In genomic region chr6:29620840-29621543, GRCm38 (mm10) we compare ENCODE assay signal across 15 mouse cellular contexts. TPM values are rescaled to one million over a fixed set of nuclear protein-coding genes. Genes with fewer than 3 reads are reported as not detected.
DNase-seq lines count a peak whose midpoint lies in the region; ATAC-seq and TF ChIP-seq lines count a peak whose summit lies in the region.
"Had no signal": no experiment of that assay in that cellular context is flagged by ENCODE, and none has a peak within 500 bp of the region (broad histone marks: within the 10 kb centered on the region; RNA-seq: fewer than 3 reads in every experiment).

No protein-coding gene starts in this region.

- no peaks in the 10 kb centered on the region for H3K36me3 ChIP-seq in forebrain, embryonic 14.5 days (ENCODE audit: control insufficient read depth, insufficient read depth, low read length)
- H3K36me3 ChIP-seq in forebrain, embryonic 15.5 days = no peaks in the 10 kb centered on the region
- H3K36me3 ChIP-seq in MEL (ENCODE audit: control insufficient read depth in 1 of 2, insufficient read depth in 2 of 2, low read length in 2 of 2) = peaks cover 0 to 22% of the 10 kb centered on the region in 2 experiments; a peak in 2 of 4 replicates
- no peaks in the 10 kb centered on the region for H3K36me3 ChIP-seq in liver, embryonic 14.5 days (replicated peaks; ENCODE audit: control insufficient read depth, insufficient read depth, low read depth)
- H3K36me3 ChIP-seq in midbrain, embryonic 11.5 days (ENCODE audit: control insufficient read depth, insufficient read depth, low read length) = no peaks in the 10 kb centered on the region
- H3K36me3 ChIP-seq: midbrain, embryonic 13.5 days had no signal

- TF ChIP-seq POLR2A in MEL (IDR thresholded peaks at IDR 0.05; ENCODE audit: control insufficient read depth in 1 of 2, insufficient read depth in 1 of 2, low read depth in 1 of 2, low read length in 2 of 2, poor library complexity in 1 of 2) = no peak

- TF ChIP-seq RAD21 in MEL (IDR thresholded peaks at IDR 0.05; ENCODE audit: low read depth, low read length) = no peak

- no peaks in the 10 kb centered on the region for H3K27me3 ChIP-seq in forebrain, embryonic 14.5 days (replicated peaks; ENCODE audit: control insufficient read depth, insufficient read depth, low read length)
- H3K27me3 ChIP-seq in forebrain, embryonic 15.5 days = peaks cover 3% of the 10 kb centered on the region; the same call in 1 of the 2 replicates
- H3K27me3 ChIP-seq in MEL (ENCODE audit: control insufficient read depth in 1 of 2, insufficient read depth in 2 of 2, low read length in 2 of 2) = peaks cover 1 to 3% of the 10 kb centered on the region in 2 experiments; a peak in 2 of 4 replicates
- H3K27me3 ChIP-seq in liver, embryonic 14.5 days (ENCODE audit: control insufficient read depth, insufficient read depth, low read length) = peaks cover 2% of the 10 kb centered on the region; the same call in 1 of the 2 replicates
- no peaks in the 10 kb centered on the region for H3K27me3 ChIP-seq in midbrain, embryonic 11.5 days (ENCODE audit: control insufficient read depth, insufficient read depth, low read length)
- H3K27me3 ChIP-seq: midbrain, embryonic 13.5 days had no signal

- peak in 1 of 2 experiments; percentile 26; a peak in 2 of 4 replicates for TF ChIP-seq EP300 in MEL (IDR thresholded peaks at IDR 0.05; ENCODE audit: low read depth in 1 of 2, low read length in 2 of 2)
- TF ChIP-seq EP300 in liver, embryonic 14.5 days (IDR thresholded peaks at IDR 0.05; ENCODE audit: low read depth) = no peak

- no peaks in the 10 kb centered on the region for H3K9me3 ChIP-seq in forebrain, embryonic 14.5 days (replicated peaks; ENCODE audit: control insufficient read depth, low read length)
- no peaks in the 10 kb centered on the region for H3K9me3 ChIP-seq in forebrain, embryonic 15.5 days
- no peaks in the 10 kb centered on the region for H3K9me3 ChIP-seq in MEL (replicated peaks; ENCODE audit: insufficient read depth, low read length)
- H3K9me3 ChIP-seq in liver, embryonic 14.5 days (ENCODE audit: control insufficient read depth, low read length) = no peaks in the 10 kb centered on the region
- H3K9me3 ChIP-seq in midbrain, embryonic 11.5 days (ENCODE audit: control insufficient read depth, low read length) = no peaks in the 10 kb centered on the region
- H3K9me3 ChIP-seq: midbrain, embryonic 13.5 days had no signal

- peak; percentile 8 for DNase-seq in forebrain, embryonic 14.5 days (ENCODE audit: low spot score)
- peak; percentile 83 for DNase-seq in MEL (ENCODE audit: low read depth, low spot score)
- no peak for DNase-seq in liver, embryonic 14.5 days (ENCODE audit: low read depth in 3 of 3, low spot score in 3 of 3)
- DNase-seq in lung, postnatal 14 days = peak; percentile 9
- DNase-seq in B cell, adult 2 months = no peak
- no peak for DNase-seq in midbrain, embryonic 11.5 days (ENCODE audit: low spot score, missing footprints)
- DNase-seq: cerebellum, adult 9-11 months; gastrocnemius, postnatal 25 days; heart, postnatal 14 days; right cerebral cortex, postnatal 4 days; thymus, postnatal 4 days had no signal

- H3K9ac ChIP-seq in forebrain, embryonic 14.5 days (ENCODE audit: low read length) = no peak overlapping the region
- H3K9ac ChIP-seq in forebrain, embryonic 15.5 days (replicated peaks) = no peak overlapping the region
- peak overlapping the region; percentile 50 for H3K9ac ChIP-seq in MEL (ENCODE audit: control insufficient read depth, low read depth, low read length, poor library complexity, severe bottlenecking)
- no peak overlapping the region for H3K9ac ChIP-seq in liver, embryonic 14.5 days (replicated peaks)
- no peak overlapping the region for H3K9ac ChIP-seq in midbrain, embryonic 11.5 days (ENCODE audit: low read length)
- H3K9ac ChIP-seq: midbrain, embryonic 13.5 days had no signal

- no peak overlapping the region for H3K4me2 ChIP-seq in forebrain, embryonic 14.5 days (ENCODE audit: low read length)
- H3K4me2 ChIP-seq in forebrain, embryonic 15.5 days (replicated peaks) = no peak overlapping the region
- peak overlapping the region; percentile 18 for H3K4me2 ChIP-seq in liver, embryonic 14.5 days (ENCODE audit: low read depth)
- H3K4me2 ChIP-seq in midbrain, embryonic 11.5 days = no peak overlapping the region
- H3K4me2 ChIP-seq: midbrain, embryonic 13.5 days had no signal

- no peaks in the 10 kb centered on the region for H3K79me2 ChIP-seq in MEL (ENCODE audit: control insufficient read depth, insufficient read depth, low read length, poor library complexity)

- no peak for ATAC-seq in forebrain, embryonic 14.5 days
- ATAC-seq in forebrain, embryonic 15.5 days (replicated peaks) = no peak
- ATAC-seq in liver, embryonic 14.5 days (ENCODE audit: insufficient read depth) = no peak
- ATAC-seq in midbrain, embryonic 11.5 days (ENCODE audit: low FRiP score) = no peak
- no peak for ATAC-seq in erythroid progenitor cell, adult 5-6 weeks (replicated peaks; ENCODE audit: low FRiP score, poor library complexity, severe bottlenecking)
- ATAC-seq: midbrain, embryonic 13.5 days had no signal

- WGBS in forebrain, embryonic 14.5 days = 58% methylated on average over 17 of the region's 17 CpGs
- WGBS in forebrain, embryonic 15.5 days = 61% methylated on average over 17 of the region's 17 CpGs
- WGBS in liver, embryonic 14.5 days (ENCODE audit: insufficient replicate concordance) = 43% methylated on average over 17 of the region's 17 CpGs
- 64% methylated on average over 17 of the region's 17 CpGs for WGBS in midbrain, embryonic 11.5 days

- no peak overlapping the region for H3K27ac ChIP-seq in forebrain, embryonic 14.5 days (ENCODE audit: low read depth, low read length)
- H3K27ac ChIP-seq in forebrain, embryonic 15.5 days (replicated peaks) = no peak overlapping the region
- peak overlapping the region; percentile 62 for H3K27ac ChIP-seq in MEL (ENCODE audit: control insufficient read depth, low read depth, low read length)
- no peak overlapping the region for H3K27ac ChIP-seq in liver, embryonic 14.5 days
- no peak overlapping the region for H3K27ac ChIP-seq in midbrain, embryonic 11.5 days (ENCODE audit: low read depth, low read length)
- H3K27ac ChIP-seq: midbrain, embryonic 13.5 days had no signal

- H3K4me1 ChIP-seq in forebrain, embryonic 14.5 days (ENCODE audit: control insufficient read depth, insufficient read depth, low read length) = no peaks in the 10 kb centered on the region
- H3K4me1 ChIP-seq in forebrain, embryonic 15.5 days = no peaks in the 10 kb centered on the region
- peaks cover 17 to 24% of the 10 kb centered on the region in 2 experiments for H3K4me1 ChIP-seq in MEL (ENCODE audit: control insufficient read depth in 1 of 2, insufficient read depth in 2 of 2, low read length in 2 of 2)
- H3K4me1 ChIP-seq in liver, embryonic 14.5 days (replicated peaks; ENCODE audit: control insufficient read depth in 2 of 2, insufficient read depth in 2 of 2, low read length in 1 of 2) = no peaks in the 10 kb centered on the region
- no peaks in the 10 kb centered on the region for H3K4me1 ChIP-seq in midbrain, embryonic 11.5 days (ENCODE audit: control insufficient read depth, insufficient read depth, low read length)
- H3K4me1 ChIP-seq: midbrain, embryonic 13.5 days had no signal

- no peak overlapping the region for H3K4me3 ChIP-seq in forebrain, embryonic 14.5 days (ENCODE audit: low read depth, low read length)
- no peak overlapping the region for H3K4me3 ChIP-seq in forebrain, embryonic 15.5 days
- H3K4me3 ChIP-seq in MEL (ENCODE audit: control insufficient read depth in 1 of 2, insufficient read depth in 1 of 2, low read depth in 2 of 2, low read length in 2 of 2) = peak overlapping the region; percentile 57 to 72
- H3K4me3 ChIP-seq in liver, embryonic 14.5 days (ENCODE audit: insufficient read depth in 1 of 2, low read depth in 2 of 2, low read length in 2 of 2) = no peak overlapping the region
- no peak overlapping the region for H3K4me3 ChIP-seq in midbrain, embryonic 11.5 days (ENCODE audit: low read depth, low read length)
- H3K4me3 ChIP-seq: erythroblast, embryonic 14.5 days; midbrain, embryonic 13.5 days had no signal

- no peak for TF ChIP-seq CTCF in MEL (IDR thresholded peaks at IDR 0.05 in 2 of 3, conservative IDR thresholded peaks at IDR 0.05 in 1 of 3; ENCODE audit: control insufficient read depth in 1 of 3, insufficient read depth in 1 of 3, low read depth in 2 of 3, low read length in 3 of 3, poor library complexity in 1 of 3, severe bottlenecking in 1 of 3)
- TF ChIP-seq CTCF in liver, embryonic 14.5 days (IDR thresholded peaks at IDR 0.05; ENCODE audit: low read depth) = no peak

TF ChIP-seq in MEL, 35 proteins besides CTCF, POLR2A, EP300 and RAD21 (continues in another document):
- TF ChIP-seq GATA1 (IDR thresholded peaks at IDR 0.05; ENCODE audit: low read depth, low read length) (no peak), MEF2A (IDR thresholded peaks at IDR 0.05; ENCODE audit: extremely low read depth, insufficient replicate concordance, low read depth, low read length, poor library complexity, severe bottlenecking) (no peak), TAL1 (IDR thresholded peaks at IDR 0.05; ENCODE audit: low read length) (no peak), ELF1 (IDR thresholded peaks at IDR 0.05; ENCODE audit: low read depth, low read length) (no peak), ETS1 (IDR thresholded peaks at IDR 0.05; ENCODE audit: low read depth, low read length) (peak; percentile 30), SIN3A (IDR thresholded peaks at IDR 0.05; ENCODE audit: low read length) (peak; percentile 84), TBP (IDR thresholded peaks at IDR 0.05; ENCODE audit: low read depth, low read length) (peak; percentile 39; the same call in 1 of the 2 replicates), HCFC1 (IDR thresholded peaks at IDR 0.05; ENCODE audit: low read depth, low read length) (no peak), POLR2AphosphoS2 (IDR thresholded peaks at IDR 0.05; ENCODE audit: low read length) (no peak), USF2 (IDR thresholded peaks at IDR 0.05; ENCODE audit: borderline replicate concordance in 1 of 2, insufficient read depth in 1 of 2, low read depth in 1 of 2, low read length in 2 of 2) (peak; percentile 65 to 79; a peak in 3 of 4 replicates), ZC3H11A (IDR thresholded peaks at IDR 0.05; ENCODE audit: low read depth, low read length) (no peak)

RNA-seq across cellular contexts. Expression of gene Tnpo3, which starts 11.3 kb away (rescaled TPM):
- 97.5 and 105 TPM in 2 replicates for polyA plus RNA-seq in forebrain, embryonic 14.5 days (2014; fragmentation: Nextera tagmentation; extraction: Ambion mirVana)
- 107 and 111 TPM in 2 replicates for polyA plus RNA-seq in forebrain, embryonic 15.5 days (2015; fragmentation: Nextera tagmentation; extraction: Ambion mirVana)
- 64.9 and 71.5 TPM in 2 replicates for total RNA-seq in MEL (2012; rRNA removed)
- polyA plus RNA-seq in MEL (2012; ENCODE audit: insufficient read depth in 1 of 2, insufficient read length in 2 of 2, low read depth in 1 of 2, low replicate concordance in 2 of 2, missing spikeins in 1 of 2) = 100 to 1,000 TPM; 139 to 148 TPM
- 20.6 and 27.8 TPM in 2 replicates for polyA plus RNA-seq in liver, embryonic 14.5 days (2012; rRNA removed)
- polyA plus RNA-seq in liver, embryonic 14.5 days (2014; fragmentation: Nextera tagmentation; extraction: Ambion mirVana) = 30.5 and 36.4 TPM in 2 replicates
- 120 and 127 TPM in 2 replicates for polyA plus RNA-seq in midbrain, embryonic 11.5 days (2014; fragmentation: Nextera tagmentation; extraction: Ambion mirVana)
- total RNA-seq in erythroid progenitor cell, adult 5-6 weeks (2015; ENCODE audit: low replicate concordance) = 47.6 and 105 TPM in 2 replicates
- 50.4 and 57.9 TPM in 2 replicates for total RNA-seq in erythroid progenitor cell, adult 5-6 weeks (2017; ENCODE audit: low replicate concordance)

Comparison
In these comparisons a context has a peak if more than half of its experiments do, and no peak if none do; other contexts are left out.
1. DNase-seq: peak in forebrain, embryonic 14.5 days (single experiment), MEL (single experiment) and lung, postnatal 14 days (single experiment); none in liver, embryonic 14.5 days (0 of 3), B cell, adult 2 months (0 of 2) and midbrain, embryonic 11.5 days (single experiment).
2. H3K4me3 ChIP-seq: peak in MEL (2 of 2); none in forebrain, embryonic 14.5 days (single experiment), forebrain, embryonic 15.5 days (single experiment), liver, embryonic 14.5 days (0 of 2) and midbrain, embryonic 11.5 days (single experiment).